Mouse (Mus musculus) neutrophil, adult 5-6 weeks (primary cell): ENCODE measurements at regions not wholly inside any gene's neighbourhood (a gene's known extent, or its start where the extent isn't known, plus 50 kb on each side); places are given as distances from the start of the nearest gene placed in this dataset.

Experiments used
- ATAC-seq: fragments of 151-379, 151-347 bp; 2 replicates; pipeline ENCODE4 v1.8.0; 2017; ENCODE audit warnings: mild to moderate bottlenecking, moderate TSS enrichment; ENCODE audit not compliant: insufficient number of reproducible peaks, poor library complexity, low FRiP score, severe bottlenecking; ENCODE audit errors: extremely low read depth

GRCm38 (mm10) chr11:31745028-31745865 is 73.6 kb upstream of the Bod1 start:
- no peak for ATAC-seq

GRCm38 (mm10) chr11:31745866-31746248 is 74.2 kb upstream of the Bod1 start:
- no peak for ATAC-seq

GRCm38 (mm10) chr11:31746488-31746887 is 74.8 kb upstream of the Bod1 start:
- no peak for ATAC-seq

- no peak for ATAC-seq
Observed at GRCm38 (mm10) chr11:31746939-31747338, 75.3 kb upstream of the Bod1 start.

- no peak for ATAC-seq
Observed at GRCm38 (mm10) chr11:31748275-31748815, 76.7 kb upstream of the Bod1 start.

GRCm38 (mm10) chr11:31751274-31751673 is 79.6 kb upstream of the Bod1 start:
- no peak for ATAC-seq

GRCm38 (mm10) chr11:31753211-31753610 is 81.5 kb upstream of the Bod1 start:
- no peak for ATAC-seq

GRCm38 (mm10) chr11:31753711-31754161 is 82.1 kb upstream of the Bod1 start:
- no peak for ATAC-seq

- ATAC-seq, result no peak
Observed at GRCm38 (mm10) chr11:31754416-31754815, 82.7 kb upstream of the Bod1 start.

GRCm38 (mm10) chr11:31755858-31756257 is 84.2 kb upstream of the Bod1 start:
- ATAC-seq, result no peak

GRCm38 (mm10) chr11:31756355-31757145 is 84.9 kb upstream of the Bod1 start:
- no peak for ATAC-seq

- peak; percentile 64; the same call in 1 of the 2 replicates for ATAC-seq
Observed at GRCm38 (mm10) chr11:31759868-31760765, 88.4 kb upstream of the Bod1 start.

- no peak for ATAC-seq
Observed at GRCm38 (mm10) chr11:31763856-31764255, 92.2 kb upstream of the Bod1 start.

- ATAC-seq, result no peak
Observed at GRCm38 (mm10) chr11:31766296-31766695, 94.6 kb upstream of the Bod1 start.

GRCm38 (mm10) chr11:31767727-31768495 is 96.2 kb upstream of the Bod1 start:
- ATAC-seq, result no peak

- no peak for ATAC-seq
Observed at GRCm38 (mm10) chr11:31769804-31770654, 98.3 kb upstream of the Bod1 start.

- ATAC-seq, result no peak
Observed at GRCm38 (mm10) chr11:31770881-31771280, 99.2 kb upstream of the Bod1 start.
